Mouse (Mus musculus): ENCODE measurements around the gene Lmtk3.
A peak's percentile ranks its signal among the peaks of the same experiment; 100 is the strongest.

Gene Lmtk3

GRCm38 (mm10) chr7:45783511-45784091 is at the start of gene Lmtk3:
Gene Lmtk3 (plus strand): TSS chr7:45783738.
- DNase-seq (ENCODE audit: low spot score in 2 of 2): peak in 1 of 2 experiments; percentile 70

GRCm38 (mm10) chr7:45739162-45739763 is 44.3 kb upstream of the Lmtk3 start:
- peak; percentile 62 to 84 for DNase-seq (ENCODE audit: low spot score in 2 of 2)

- DNase-seq (ENCODE audit: low spot score in 2 of 2): no peak
Observed at GRCm38 (mm10) chr7:45739820-45740219, 43.7 kb upstream of the Lmtk3 start.

GRCm38 (mm10) chr7:45741308-45741707 is 42.2 kb upstream of the Lmtk3 start:
- no peak for DNase-seq (ENCODE audit: low spot score in 2 of 2)

GRCm38 (mm10) chr7:45741777-45742176 is 41.8 kb upstream of the Lmtk3 start:
- no peak for DNase-seq (ENCODE audit: low spot score in 2 of 2)

GRCm38 (mm10) chr7:45742338-45742737 is 41.2 kb upstream of the Lmtk3 start:
- no peak for DNase-seq (ENCODE audit: low spot score in 2 of 2)

GRCm38 (mm10) chr7:45744387-45744786 is 39.2 kb upstream of the Lmtk3 start:
- DNase-seq (ENCODE audit: low spot score in 2 of 2): peak; percentile 64 to 70

GRCm38 (mm10) chr7:45746518-45746917 is 37.0 kb upstream of the Lmtk3 start:
- no peak for DNase-seq (ENCODE audit: low spot score in 2 of 2)

- no peak for DNase-seq (ENCODE audit: low spot score in 2 of 2)
Observed at GRCm38 (mm10) chr7:45747450-45747849, 36.1 kb upstream of the Lmtk3 start.

GRCm38 (mm10) chr7:45748110-45748509 is 35.4 kb upstream of the Lmtk3 start:
- DNase-seq (ENCODE audit: low spot score in 2 of 2): no peak

- no peak for DNase-seq (ENCODE audit: low spot score in 2 of 2)
Observed at GRCm38 (mm10) chr7:45749401-45749800, 34.1 kb upstream of the Lmtk3 start.

- no peak for DNase-seq (ENCODE audit: low spot score in 2 of 2)
Observed at GRCm38 (mm10) chr7:45750162-45750561, 33.4 kb upstream of the Lmtk3 start.

- no peak for DNase-seq (ENCODE audit: low spot score in 2 of 2)
Observed at GRCm38 (mm10) chr7:45755703-45756102, 27.8 kb upstream of the Lmtk3 start.

GRCm38 (mm10) chr7:45759400-45759799 is 24.1 kb upstream of the Lmtk3 start:
- DNase-seq (ENCODE audit: low spot score in 2 of 2): no peak

GRCm38 (mm10) chr7:45760151-45760550 is 23.4 kb upstream of the Lmtk3 start:
- DNase-seq (ENCODE audit: low spot score in 2 of 2): no peak

- no peak for DNase-seq (ENCODE audit: low spot score in 2 of 2)
Observed at GRCm38 (mm10) chr7:45765995-45766394, 17.5 kb upstream of the Lmtk3 start.

GRCm38 (mm10) chr7:45766764-45767163 is 16.8 kb upstream of the Lmtk3 start:
- DNase-seq (ENCODE audit: low spot score in 2 of 2): no peak

- no peak for DNase-seq (ENCODE audit: low spot score in 2 of 2)
Observed at GRCm38 (mm10) chr7:45767500-45767899, 16.0 kb upstream of the Lmtk3 start.

GRCm38 (mm10) chr7:45770427-45771082 is 13.0 kb upstream of the Lmtk3 start:
- no peak for DNase-seq (ENCODE audit: low spot score in 2 of 2)

- DNase-seq (ENCODE audit: low spot score in 2 of 2): no peak
Observed at GRCm38 (mm10) chr7:45771101-45771500, 12.4 kb upstream of the Lmtk3 start.

GRCm38 (mm10) chr7:45775237-45775636 is 8.3 kb upstream of the Lmtk3 start:
- DNase-seq (ENCODE audit: low spot score in 2 of 2): no peak

GRCm38 (mm10) chr7:45779081-45779641 is 4.4 kb upstream of the Lmtk3 start:
- DNase-seq (ENCODE audit: low spot score in 2 of 2): no peak

GRCm38 (mm10) chr7:45782271-45782670 is 1.3 kb upstream of the Lmtk3 start:
- no peak for DNase-seq (ENCODE audit: low spot score in 2 of 2)

Data from cerebellum, postnatal 4 days (tissue).